Mouse (Mus musculus) megakaryocyte progenitor cell, adult 5-6 weeks (primary cell): ENCODE results near the gene Npffr2. TPM values are rescaled to one million over a fixed set of nuclear protein-coding genes. Genes with fewer than 3 reads are reported as not detected.
"Not testable (repeated sequence)": the region's sequence is repeated elsewhere in the genome, so short reads cannot be mapped to it uniquely, and the experiment has no call there.

Source experiments
- ATAC-seq: replicated peaks from 2 replicates; pipeline ENCODE4 v1.8.0; 2016; ENCODE audit warnings: mild to moderate bottlenecking, moderate TSS enrichment, inconsistent platforms; ENCODE audit not compliant: poor library complexity
- total RNA-seq, 2 experiments: library from RNA; stranded (forward) in 1 of 2; stranded (reverse) in 1 of 2; fragments of 157-497, 149-512 nt in 1 of 2; fragments of 200-1000 nt in 1 of 2; gene quantifications; 2 replicates each; pipeline versions ENCODE4 v1.2.3 to v1.2.4; 2015 to 2017

Npffr2 gene
- not detected in 2 replicates for total RNA-seq (2015)
- total RNA-seq (2017): not detected in 2 replicates

DNA sequence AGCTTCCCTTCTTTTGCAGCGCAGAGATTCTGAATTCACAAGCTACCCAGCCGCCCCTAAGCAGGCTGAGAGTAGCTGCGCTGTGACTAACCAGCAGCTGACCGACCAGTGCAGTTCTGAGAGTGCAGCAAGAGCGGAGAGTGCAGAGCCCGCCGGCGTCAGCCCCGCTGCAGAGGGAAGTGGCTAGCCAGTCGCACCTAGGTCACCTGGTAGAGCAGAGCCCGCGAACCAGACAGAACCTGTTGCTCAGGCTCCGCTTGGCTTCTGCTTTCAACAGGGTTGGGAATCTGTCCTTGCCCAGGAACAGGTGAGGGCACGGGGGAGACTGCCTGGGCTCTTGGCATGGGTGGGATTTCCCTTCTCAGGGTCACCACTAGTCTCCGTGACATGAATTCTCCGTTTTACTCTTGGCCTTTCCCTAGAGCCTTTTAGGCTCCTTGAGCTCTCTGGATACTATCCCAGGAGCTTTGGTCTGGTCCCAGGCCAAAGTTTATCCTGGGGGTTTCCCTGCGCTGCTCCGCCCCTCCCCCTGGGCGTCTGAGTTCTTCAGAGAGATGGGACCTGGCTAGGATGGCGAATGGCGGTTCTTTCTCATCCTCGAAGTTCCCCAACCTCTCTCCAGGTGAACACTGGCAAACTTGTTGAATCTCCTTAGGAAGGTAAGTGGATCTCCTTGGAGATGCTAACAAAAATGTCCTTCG, at the start of gene Npffr2:
Gene Npffr2, plus strand, starts transcription at position 552 of the 701 bp plus-strand sequence.
- no peak for ATAC-seq

DNA sequence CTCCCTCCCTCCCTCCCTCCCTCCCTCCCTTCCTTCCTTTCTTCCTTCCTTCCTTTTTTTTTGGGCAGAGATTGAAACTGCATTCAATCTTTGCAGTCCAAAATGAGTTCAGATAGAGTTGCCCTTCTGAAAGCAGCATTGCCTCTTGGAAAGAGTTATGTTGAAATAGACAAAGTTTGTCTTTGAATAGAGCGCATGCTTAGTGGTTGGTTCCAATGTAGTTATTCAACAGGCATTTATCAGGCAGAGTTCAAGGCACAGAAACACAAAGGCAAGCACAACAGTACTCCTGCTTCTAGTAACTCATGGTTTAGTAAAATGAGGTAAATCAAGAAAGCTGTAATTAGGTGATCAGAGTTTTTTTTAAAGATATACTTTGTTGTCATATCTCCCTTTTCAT, 34.7 kb upstream of the Npffr2 start:
- ATAC-seq: no peak

DNA sequence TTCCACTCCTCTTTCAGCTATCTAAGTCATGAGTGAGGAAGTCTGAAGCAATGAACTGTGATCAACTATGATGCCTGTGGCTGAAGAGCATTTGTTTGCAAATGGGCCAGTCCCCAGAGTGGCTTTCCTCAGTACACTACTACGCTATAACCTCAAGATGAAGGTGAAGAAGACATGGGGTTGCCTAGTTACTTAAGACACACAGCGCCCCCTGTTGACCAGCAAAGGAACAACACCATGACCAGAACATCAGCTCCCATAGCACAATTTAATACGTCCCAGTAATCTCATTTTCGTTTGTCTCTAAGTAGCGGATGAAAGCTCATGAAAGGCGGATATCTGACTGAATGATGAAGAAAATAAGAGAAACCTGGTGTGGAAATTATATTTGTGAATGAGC, 27.0 kb upstream of the Npffr2 start:
- ATAC-seq: no peak; the same call in 1 of the 2 replicates

DNA sequence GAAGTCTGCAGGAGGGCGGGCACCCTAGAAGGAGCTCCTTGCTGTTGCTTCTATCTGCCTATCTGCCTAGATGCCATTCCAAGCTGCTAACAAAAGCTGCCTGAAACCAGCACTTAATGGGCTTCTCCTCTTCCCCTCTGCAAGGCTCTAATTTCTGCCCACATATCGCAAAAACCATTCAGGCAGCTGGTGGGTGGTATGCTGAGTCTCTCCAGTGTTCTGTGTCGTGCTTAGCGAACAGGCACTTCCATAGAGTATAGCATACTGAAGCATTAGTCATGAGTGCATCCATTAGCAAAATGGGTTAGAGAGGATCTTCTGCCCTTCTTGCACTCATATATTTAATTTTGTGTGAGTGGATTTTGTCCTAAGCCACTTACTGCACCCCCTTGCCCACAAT, 8.6 kb upstream of the Npffr2 start:
- ATAC-seq: no peak

DNA sequence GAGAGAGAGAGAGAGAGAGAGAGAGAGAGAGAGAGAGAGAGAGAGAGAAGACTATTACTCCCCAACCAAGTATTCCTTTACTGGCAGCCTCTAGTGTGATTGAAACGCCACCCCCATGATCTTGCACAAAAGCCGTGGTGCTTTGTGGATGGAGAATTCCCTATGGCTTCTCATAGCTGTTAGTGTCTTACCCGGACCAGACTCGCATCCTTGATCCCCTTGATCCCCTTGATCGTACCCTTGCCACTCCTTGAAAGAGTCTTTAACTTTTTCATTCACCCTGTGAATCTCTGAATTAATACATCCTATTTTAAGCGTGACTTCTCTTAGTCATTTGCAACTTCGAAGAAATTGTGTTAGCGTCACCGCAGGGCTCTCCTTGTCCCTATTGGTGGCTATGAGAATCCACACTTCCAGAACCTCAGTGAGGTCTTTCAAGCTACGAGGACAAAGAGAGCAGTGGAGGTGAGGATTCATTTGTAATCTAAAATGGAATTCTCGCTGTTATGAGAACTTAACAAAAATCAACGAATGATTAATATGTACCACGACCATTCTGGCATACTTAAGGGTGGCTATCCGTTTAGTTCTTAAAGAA, 949 bp upstream of the Npffr2 start:
- no peak for ATAC-seq

DNA sequence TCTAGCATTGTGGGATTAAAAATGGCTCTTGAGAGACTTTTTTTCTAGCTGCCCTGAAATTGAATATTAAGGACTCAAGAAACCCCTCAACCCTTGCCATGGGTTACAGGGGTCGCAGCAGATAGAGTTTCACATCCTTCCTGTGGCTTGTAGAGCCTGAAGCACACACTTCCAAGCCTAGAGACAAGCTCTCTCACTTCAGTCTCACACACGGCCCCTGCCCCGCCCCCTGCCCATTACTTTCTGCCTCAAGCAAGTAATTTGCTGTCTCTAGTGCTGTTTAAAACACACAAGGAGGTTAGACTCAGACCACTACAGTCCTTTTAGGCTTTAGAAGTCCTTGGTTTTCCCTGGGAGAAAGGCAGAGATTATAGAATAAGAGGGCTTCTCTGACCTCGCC, 1.7 kb downstream of the Npffr2 start:
- ATAC-seq: no peak

DNA sequence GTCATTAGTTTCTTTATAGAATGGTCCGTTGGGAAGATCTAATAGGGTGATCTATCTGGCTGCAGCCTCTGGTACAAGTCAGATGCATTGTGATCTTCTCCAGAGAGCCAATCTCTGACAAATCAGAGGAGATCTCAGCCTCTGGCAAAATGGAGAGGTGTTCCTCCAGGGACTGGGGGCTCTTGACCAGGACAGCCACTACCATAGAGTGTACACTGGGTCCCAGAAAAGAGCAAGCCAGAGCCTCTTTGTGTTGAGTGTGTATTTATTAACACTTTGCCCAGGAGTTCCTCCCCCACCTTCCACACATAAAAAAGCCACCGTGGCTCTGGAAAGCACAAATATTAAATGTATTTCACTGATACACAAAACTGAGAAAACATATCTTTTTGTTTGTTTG, 2.2 kb downstream of the Npffr2 start:
- no peak for ATAC-seq

DNA sequence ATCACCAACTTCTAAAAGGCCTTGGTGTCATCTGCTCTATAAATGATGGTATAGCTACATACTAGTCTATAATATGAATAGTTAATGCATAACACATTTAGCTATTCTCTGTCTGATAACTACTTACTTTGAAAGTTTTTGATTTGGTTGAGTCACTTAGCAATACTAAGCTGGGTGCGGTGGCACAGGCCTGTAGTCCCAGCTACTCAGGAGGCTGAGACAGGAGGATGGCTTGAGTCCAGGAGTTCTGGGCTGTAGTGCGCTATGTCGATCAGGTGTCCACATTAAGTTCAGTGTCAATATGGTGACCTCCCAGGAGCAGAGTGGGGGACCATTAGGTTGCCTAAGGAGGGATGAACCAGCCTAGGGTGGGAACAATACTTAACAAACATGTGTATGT, 8.8 kb downstream of the Npffr2 start:
- ATAC-seq: no peak

DNA sequence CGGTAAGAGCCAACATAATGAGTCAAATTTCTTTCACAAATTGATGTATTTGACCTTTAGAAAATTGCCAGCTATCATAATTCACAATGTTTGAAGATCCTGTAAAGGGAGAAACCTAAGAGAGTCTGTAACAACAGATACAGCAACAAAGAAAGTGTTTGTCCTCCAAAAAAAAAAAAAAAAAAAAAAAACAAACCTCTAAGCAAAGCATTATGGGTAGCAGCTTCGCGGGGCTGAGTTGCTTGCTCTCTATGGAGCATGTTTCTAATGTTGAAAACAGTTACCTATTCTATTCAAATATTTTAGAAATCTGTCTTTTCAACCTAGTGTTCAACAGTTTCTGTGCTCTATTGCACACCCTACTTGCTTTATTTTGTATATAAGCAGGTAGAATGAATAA, 15.2 kb downstream of the Npffr2 start:
- ATAC-seq: no peak

DNA sequence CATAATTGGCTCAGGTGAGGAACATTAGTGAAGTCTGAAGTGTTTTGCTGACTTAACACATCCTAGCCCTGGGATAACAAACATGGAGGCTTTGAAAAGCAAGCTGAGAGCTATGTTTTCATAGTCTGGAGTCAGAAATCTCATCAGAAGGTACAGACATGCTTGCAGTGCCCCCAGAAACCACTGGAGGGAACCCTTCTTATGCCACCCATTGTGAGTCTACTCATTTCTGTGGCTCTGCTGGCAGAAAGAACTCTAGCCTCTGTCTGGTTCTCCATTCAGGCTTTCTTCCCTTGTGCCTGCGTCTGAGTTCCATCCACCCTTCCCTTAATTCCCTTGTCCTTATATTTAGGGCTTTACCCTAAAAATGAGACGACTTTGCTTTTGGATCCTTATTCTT, 16.2 kb downstream of the Npffr2 start:
- ATAC-seq: peak; percentile 87

DNA sequence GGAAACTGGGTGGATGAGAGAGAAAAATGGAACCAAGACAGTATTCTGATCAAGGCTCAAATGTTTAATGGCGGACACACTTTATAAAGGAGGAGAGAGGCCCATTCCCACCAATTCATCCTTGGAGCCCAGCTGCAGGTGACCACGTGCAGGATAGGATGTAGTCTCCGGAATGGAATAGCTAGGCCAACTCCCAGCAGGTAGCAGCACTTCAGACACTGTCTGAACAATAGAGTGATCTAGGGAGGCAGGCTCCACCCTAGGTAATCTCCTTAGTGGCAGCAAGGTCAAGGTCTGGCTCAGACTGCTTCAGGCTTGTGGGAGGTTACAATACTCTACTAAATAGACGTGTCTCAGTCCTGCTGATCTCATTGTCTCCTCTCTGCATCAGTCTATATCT, 31.9 kb downstream of the Npffr2 start:
- not testable (repeated sequence) for ATAC-seq

DNA sequence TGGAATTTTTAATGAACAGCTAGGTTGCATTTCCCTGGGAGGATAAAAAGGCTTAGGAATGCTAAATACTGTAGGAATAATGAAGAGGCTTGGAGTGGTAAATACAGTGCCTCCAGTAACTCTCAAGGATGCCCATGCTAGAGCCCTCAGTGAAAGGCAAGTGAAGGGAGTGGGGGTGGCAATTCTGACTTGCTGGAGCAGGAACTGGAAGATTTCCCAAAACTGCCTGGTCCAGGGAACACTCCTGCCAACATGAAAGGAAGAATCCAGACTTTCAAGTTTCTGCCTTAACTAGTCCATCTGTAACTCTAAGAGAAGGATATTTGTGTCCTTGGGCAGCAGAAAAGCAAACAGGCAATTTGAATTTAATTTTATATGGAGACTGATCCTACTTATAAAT, 34.2 kb downstream of the Npffr2 start:
- ATAC-seq: no peak

DNA sequence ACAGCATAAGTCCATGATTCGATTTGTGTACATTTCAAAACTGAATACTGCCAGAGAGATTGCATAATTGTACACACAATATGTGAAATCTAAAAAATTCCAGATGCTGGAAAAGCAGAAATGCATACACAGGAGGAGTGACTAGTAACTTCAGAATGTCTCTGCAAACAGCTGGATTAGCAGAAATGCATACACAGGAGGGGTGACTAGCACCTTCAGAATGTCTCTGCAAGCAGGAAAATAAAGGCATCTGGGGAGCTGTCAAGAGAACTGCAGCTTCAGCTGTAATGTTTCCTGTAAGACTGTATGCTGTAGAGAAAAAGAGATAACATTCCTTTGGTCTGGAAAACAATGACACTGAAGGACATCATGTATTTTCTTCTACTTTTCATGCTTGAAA, 51.4 kb downstream of the Npffr2 start:
- no peak for ATAC-seq

DNA sequence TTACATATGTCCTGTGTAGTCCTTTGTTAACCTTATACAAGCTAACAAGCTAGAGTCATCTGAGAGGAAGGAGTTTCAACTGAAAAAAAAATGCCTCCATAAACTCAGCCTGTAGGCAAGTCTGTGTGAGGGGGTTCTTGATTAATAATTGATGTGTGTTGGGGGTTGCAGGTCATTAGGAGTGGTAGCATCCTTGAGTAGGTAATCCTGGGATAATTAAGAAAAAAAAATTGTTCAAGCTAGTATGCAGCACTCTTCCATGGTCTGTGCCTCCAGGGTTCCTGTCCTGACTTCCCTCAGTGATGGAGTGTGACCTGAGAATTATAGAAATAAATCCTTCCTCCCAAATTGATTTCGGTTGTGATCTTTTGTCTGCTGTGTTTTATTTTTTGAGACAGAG, 52.0 kb downstream of the Npffr2 start:
- ATAC-seq: no peak

DNA sequence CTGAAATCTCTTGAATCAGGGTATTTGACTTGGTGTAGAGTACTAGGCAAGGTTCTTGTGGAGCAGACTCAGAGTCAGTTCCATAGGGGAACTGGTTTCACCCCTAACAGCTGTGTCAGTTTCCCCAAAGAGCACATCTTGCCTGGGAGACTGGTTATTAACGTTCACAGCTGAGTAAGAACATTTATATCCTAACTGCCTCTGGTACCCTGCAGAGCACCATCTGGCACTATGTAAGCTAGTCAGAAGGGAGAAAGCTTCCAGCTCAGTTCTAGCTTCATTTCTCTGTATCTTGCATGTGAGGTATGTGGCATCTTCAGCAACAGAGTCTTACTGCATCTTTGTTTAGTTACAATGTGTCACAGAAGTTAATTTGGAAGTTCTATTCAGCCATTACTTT, 53.9 kb downstream of the Npffr2 start:
- no peak for ATAC-seq

DNA sequence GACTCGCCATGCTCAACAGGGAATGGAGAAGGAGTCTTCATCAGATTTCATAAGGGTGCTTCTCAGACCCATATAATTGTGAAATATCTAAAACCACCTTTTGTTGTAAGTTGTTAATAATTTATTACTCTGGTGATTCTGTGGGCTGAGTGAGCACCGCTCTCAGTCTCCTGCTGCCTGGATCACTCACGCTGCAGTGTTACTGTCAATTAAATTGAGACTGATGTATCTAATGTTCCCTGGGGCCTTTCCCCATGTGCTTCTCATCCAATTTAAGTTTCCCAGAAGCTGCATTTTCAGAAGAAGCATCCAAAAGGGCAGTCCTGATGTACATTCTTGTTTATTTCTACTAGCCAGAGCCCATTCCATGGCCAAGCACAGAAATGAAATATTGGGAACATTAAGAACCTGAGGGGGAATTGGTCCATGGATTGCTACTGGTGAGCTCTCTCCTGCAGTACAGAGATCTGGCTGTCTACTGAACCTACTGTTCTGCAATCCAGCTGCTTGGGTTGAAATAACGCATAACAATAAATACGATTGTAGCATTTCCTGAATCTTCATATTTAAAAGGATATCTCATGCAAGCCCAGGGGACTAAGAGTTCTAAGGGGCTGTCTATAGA, 54.6 kb downstream of the Npffr2 start:
- ATAC-seq: no peak

DNA sequence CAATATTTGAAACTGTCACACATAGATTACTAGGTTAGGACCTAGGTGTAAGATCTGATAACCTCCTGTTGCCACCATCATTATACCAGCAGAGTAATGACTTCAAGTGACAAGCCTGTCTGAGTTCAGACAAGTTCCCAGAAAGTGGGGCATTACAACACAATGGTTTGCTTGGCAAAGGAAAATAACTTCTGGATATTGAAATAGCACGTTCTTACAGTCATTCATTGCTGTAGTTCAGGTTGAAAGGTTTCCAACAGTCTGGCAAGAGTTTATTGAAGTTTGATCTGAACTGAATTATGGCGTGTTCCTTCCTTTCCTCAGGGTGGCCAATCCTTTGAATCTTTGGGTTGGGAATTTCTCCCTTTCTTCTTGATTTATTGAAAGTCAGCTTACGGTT, 57.8 kb downstream of the Npffr2 start:
- ATAC-seq: no peak

DNA sequence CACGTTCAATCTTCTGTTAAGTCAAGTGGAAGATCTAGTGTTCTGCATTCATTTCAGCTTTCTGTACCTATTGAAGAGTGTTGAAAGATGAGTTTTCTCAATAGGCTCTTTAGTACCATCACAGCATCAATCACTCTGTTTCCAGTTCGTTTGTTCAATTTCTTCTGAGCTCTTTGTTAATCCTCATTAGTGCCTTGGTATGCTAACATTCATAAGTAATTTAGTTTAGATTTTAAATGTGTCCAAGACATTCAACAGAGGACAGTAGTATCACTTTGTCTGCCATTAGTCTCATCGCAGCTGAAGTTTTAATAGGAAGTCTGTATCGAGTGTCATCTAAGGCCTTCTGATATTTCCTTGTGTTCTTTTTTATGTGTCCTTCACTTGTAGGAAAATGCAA, 65.1 kb downstream of the Npffr2 start:
- ATAC-seq: no peak

DNA sequence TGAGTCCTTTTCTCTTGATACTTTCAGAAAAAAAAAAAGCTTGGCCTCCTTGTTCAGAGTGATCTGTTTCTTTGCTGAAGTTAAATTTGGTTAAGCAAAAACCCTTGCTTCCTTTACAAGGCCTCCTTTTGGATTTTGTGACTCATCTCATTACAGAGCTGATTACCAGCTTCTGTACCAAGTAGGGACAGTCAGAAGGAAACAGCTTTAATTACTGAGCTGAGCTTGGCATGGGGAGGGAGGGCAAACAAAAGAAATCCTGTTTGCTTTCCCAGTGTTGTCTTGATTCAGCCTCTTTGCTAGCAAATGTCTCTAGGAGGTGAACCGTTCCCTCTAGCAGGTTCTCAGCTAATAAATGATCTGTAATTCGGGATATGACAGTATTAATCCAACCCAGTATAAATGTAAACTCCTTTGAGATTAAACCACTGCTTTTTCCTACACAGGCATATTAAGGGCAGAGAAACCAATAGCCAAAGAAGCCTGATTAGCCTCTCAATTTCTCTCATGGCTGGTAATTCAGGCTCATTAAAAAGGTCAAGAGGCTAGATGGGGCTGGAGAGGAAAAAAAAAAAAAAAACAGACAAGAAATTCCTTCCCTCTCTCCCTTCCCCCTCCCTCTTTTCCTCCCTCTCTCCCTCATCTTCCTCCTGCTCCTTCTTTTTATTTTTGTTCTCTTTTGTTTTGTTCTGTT, 84.2 kb downstream of the Npffr2 start:
- ATAC-seq: no peak

DNA sequence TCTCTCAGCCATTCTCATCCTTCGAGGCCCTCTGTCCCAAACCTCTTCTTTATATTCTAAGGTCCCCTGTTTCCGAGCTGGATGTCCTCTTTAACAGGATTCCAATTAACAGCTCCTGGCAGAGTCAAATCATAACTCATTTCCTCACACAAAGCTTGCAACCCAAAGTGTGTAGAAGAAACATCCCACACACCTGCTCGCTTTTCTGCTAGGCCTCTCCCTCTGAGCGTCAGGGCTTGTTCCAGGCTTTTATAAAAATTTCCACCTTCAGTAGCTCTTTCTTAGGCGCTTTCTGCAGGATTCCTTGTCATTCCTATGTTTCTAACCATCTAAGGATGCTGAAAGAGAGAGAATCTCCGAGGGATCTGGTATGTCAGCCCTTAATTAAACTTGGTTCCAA, 85.0 kb downstream of the Npffr2 start:
- ATAC-seq: no peak

DNA sequence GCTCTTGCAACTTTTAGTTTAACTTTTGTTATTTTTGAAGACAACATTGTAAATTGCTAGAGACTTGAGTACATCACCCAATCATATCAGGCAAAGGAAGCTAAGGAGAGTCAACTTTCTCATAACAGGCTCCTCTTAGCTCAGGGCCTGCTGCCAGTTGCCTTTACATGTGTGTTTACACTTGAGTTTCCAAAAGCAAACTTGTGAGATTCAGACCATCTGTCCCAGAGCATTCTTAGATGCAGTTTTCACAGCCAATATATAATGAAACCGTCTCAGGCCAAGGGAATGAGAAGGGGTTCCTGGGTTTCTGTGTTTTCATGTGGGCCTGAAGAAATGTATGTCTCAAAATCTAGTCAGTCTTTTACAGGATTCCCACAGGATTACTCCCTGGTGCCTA, 104.4 kb downstream of the Npffr2 start:
- ATAC-seq: no peak
